Mouse (Mus musculus) urinary bladder, postnatal 10 days (tissue): ENCODE results near the gene Paqr8.

Experiments
- DNase-seq: peaks from one replicate; pipeline ENCODE4 v3.0.0; 2022; ENCODE audit warnings: low spot score

Gene Paqr8

GRCm38 (mm10) chr1:20890404-20890921, at the start of gene Paqr8:
TSS of gene Paqr8 (plus strand) at chr1:20890606.
- peak; percentile 42 for DNase-seq

- DNase-seq = no peak
Measured at GRCm38 (mm10) chr1:20856924-20857902, 33.2 kb upstream of the Paqr8 start.

DNA sequence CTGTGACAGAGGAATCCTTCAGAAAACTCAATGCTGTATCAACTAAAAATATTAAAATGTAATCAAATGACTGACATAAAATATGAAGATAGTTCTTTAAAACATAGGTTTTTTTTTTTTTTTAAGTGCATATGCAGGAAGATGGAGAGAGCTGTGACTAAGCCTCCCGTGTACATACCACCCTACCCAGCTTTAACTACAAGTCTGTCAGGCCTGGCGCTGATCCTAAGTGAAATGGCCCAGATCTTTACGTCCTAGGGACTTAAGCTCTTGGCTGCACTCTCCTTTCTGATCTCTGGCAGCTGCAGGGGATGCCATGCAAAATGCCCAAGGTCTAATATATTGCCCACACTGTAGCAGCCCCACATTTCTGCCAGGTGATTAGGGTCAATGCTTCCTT, 29.6 kb upstream of the Paqr8 start:
- no peak for DNase-seq

DNA sequence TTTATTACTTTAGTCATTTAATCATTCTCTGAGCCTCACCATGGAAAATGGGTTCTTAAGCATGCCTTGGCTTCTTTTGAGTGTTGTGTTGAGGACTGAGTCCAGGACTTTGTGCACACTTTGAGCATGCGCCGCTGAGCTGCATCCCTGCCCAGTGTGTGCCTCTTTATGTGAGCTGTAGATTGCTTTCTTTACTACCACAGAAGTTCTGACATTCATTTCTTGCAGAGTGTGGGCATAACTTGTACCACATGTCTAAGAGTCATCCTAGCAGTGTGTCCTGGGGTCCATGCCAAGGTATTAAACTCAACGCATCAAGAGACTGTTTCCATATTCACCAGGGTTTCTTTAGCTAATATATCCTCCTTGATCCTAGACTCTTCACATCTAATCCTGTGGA, 28.5 kb upstream of the Paqr8 start:
- no peak for DNase-seq

GRCm38 (mm10) chr1:20863452-20864172, 26.8 kb upstream of the Paqr8 start:
- DNase-seq = no peak

- DNase-seq = no peak
Measured at GRCm38 (mm10) chr1:20867241-20867902, 23.0 kb upstream of the Paqr8 start.

DNA sequence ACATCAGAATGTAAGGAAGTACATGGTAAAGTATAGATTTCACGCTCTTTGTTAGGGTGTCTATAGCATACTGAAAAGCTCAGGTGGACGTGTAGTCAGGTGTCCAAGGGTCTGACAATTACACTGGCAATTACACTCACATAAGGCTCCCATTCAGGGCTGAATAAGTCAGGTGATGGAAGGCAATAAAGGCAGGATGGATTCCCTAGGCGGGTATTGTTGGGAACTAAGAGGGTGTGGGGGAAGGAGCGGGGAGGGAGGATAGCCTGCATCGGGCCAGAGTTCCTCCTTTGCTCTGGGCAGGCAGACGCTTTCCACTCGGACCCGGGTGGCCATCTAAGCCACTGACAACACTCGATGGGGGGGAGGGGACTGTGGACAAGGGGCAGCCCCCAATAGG, 22.4 kb upstream of the Paqr8 start:
- DNase-seq = no peak

DNA sequence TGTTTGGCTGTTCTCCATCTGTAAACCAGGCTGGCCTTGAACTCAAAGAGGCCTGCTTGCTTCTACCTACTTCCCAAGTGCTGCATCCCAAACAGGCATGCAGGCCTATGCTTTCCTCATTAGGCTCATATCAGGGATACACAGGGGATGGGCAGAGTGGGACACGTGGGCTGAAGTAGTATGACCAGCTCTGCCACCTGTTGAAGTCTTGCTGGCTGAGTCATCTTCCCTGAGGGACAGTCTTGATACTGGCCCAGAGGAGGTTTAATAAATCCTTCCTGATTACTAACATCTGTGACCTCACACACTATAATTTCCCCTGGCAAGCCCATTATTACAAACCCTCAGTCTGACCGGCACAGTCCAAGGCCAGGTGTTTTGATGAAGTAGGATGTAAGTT, 19.5 kb upstream of the Paqr8 start:
- DNase-seq = no peak

DNA sequence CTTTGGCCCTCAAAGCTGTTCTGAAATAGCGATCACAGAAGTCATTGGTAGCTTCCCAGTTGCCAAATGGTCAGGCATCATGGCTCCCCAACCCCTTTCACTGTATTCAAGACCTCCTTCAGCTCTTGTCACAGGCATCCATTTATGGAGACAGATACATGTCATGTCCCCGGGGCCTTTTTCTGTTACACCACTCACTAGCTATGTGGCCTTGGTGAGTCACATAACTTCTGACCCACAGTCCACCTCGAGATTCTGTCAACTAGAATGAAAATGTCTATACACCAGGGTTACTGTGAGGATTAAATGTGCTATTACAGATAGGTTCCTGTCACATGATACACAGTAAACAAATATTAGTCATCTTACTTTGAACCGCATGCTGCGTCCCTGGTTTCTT, 17.9 kb upstream of the Paqr8 start:
- DNase-seq = no peak

DNA sequence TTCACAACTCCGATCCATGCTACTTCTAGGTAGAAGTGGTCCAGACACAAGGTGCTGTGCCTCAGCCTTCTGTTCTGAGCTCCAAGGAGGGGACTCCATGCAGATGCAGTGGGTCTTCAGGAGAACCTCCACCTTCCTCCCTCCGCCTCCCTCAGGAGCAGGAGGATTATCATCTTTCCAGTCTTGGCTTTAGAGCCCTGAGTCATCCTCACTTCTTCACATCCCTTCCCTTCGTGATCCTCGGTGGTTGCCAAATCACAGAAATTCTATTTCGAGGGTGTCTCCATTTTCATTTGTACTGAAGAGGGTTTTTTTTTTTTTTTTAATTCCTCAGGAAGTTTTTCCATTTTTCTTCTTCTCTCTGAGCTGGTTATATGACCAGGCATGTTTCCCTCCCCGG, 16.3 kb upstream of the Paqr8 start:
- no peak for DNase-seq

- DNase-seq = no peak
Measured at GRCm38 (mm10) chr1:20877355-20877754, 13.1 kb upstream of the Paqr8 start.

GRCm38 (mm10) chr1:20879361-20879760, 11.0 kb upstream of the Paqr8 start:
- no peak for DNase-seq

DNA sequence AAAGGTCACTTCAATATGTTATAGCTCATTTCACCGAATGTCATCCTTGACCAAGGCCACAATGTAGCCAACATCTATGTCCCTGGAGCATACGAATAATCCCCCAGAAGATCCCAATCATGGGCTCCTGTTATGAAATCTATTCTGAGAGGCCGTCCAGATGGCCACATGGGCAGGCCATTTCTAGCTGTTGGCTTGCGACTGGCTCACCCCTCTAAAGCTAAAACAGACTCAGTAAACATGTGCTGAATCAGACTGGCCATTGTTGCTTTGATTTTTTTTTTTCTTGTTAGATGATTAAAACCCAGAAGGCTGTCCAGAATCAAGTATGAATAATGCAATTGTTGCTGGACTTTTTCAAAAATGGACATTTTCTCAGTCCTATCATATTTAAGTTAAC, 7.3 kb upstream of the Paqr8 start:
- DNase-seq = no peak

DNA sequence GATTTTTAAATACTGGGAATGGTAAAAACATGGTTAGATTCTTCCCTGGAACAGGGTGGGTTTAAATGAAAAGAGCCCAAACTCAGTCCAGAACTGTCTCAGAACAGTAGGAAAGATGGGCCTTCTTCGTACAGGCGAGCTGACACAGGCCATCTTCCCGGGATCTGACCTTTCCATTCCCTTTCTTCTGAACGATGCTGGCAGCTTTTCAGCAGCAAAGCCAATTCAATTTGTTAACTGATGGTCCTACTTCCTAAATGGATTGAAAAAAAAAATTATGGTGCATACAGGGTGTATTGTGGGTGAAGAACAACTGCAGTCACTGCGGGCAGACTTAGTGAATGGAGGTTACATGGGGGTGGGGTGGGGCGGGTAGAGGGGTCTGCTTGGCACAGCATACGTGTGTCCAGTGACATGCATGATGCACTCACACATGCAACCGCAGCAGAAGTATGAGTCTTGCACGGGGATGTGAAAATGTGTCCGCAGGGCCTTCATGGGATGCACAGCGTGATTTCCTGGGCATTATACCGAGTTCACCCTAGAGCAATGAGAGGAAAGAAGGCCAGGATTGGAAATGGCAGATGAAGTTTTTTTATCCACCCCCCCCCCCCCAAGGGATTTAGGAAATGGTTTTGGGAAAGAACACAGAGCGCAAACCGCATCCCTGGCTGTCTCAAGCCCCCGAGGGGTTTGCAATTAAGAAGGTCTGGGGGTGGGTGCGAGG, 566 bp upstream of the Paqr8 start:
- DNase-seq = no peak

- no peak for DNase-seq
Measured at GRCm38 (mm10) chr1:20890941-20891399, 564 bp downstream of the Paqr8 start.

DNA sequence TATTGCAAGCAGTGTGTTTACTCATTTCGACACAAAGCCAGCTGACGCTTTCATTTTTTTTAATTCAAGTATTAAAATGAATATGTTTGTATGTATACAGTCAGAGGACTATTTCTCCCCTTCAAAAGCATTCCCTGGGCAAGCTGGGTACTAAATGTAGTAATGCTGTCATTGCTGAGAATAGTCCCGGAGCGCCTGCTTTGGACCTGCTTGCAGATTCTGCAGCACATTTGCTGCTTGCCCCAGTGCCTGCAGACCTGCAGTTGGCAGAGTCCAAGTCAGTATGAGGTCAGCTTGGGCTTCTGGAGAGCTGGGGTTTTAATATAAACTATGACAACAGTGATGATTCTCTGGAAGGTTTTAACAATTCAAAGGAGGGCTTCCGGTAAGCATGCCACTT, 2.7 kb downstream of the Paqr8 start:
- no peak for DNase-seq

DNA sequence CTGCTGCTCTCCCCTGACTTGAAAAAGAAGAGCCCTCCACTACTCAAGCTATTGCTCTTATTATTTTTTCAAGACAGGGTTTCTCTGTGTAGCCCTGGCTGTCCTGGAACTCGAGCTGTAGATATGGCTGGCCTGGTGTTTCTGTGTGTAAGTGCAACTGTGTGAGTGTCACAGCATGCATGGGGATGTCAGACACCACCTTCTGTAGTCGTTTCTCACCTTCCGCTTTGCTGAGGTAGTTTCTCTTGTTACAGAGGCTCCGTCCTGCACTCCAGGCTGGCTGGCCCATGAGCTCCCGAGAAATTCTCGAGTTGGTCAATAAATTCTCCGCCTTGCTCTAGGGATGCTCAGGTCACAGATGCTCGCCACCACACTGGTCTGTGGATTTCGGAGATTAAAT, 8.0 kb downstream of the Paqr8 start:
- no peak for DNase-seq

DNA sequence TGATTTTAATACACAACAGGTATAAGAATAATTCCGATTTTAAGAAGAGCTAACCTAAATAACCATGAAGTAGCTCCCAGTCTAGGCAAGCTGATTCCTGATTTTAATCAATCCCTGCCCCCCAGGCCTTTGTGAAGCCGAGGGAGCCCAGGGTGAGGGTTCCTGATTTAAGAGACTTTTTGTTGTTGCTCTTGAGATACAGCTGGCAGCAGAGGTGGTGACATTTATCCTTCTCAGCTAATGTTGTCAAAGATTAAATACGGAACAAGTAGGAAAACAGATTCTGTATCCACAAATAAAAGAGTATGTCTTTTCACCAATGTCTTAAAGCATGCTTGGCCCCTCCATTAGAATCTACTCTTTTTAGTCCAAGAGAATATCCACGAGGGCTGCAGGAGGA, 9.9 kb downstream of the Paqr8 start:
- no peak for DNase-seq

- DNase-seq = no peak
Measured at GRCm38 (mm10) chr1:20905501-20906127, 15.2 kb downstream of the Paqr8 start.

- no peak for DNase-seq
Measured at GRCm38 (mm10) chr1:20906128-20906515, 15.7 kb downstream of the Paqr8 start.

DNA sequence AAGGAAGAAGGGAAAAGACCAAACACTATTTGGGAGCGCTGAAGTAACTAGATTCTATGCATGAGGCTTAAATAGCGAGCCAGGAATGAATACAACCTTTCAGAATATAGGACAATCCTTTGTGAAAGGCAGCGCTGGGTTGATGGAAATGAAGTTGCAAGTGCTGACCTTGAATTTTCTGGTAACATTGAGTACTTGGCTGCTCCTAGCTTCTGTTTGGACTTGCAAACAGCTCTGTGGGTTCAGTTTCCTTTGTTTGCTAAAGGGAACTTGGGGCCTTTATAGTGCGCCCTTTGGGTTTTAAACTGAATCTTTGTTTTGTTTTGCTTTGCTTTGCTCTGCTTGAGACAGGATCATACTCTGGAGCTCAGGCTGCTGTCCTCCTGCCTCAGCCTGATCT, 18.1 kb downstream of the Paqr8 start:
- no peak for DNase-seq
